Mouse (Mus musculus): ENCODE measurements at regions not wholly inside any gene's neighbourhood (a gene's known extent, or its start where the extent isn't known, plus 50 kb on each side); places are given as distances from the start of the nearest gene placed in this dataset.

GRCm38 (mm10) chr9:101510807-101511206 lies 259.2 kb upstream of the Ppp2r3a start:
- Histone ChIP-seq H3K4me3 (ENCODE audit: insufficient read depth, low read depth, low read length) (no peak overlapping the region), H3K27ac (ENCODE audit: insufficient read depth, low read depth, low read length) (no peak overlapping the region), H3K27me3 (replicated peaks; ENCODE audit: control insufficient read depth, insufficient read depth, low read length) (no peaks in the 10 kb centered on the region), H3K36me3 (ENCODE audit: control insufficient read depth, insufficient read depth, low read length) (no peaks in the 10 kb centered on the region), H3K4me1 (ENCODE audit: control insufficient read depth, insufficient read depth, low read length) (peaks cover 5% of the 10 kb centered on the region; the same call in 1 of the 2 replicates)
- TF ChIP-seq CTCF (conservative IDR thresholded peaks at IDR 0.05; ENCODE audit: insufficient read depth, insufficient read length, low read depth, low read length) (no peak), POLR2A (IDR thresholded peaks at IDR 0.05; ENCODE audit: low read depth, low read length) (no peak)
- 76% methylated on average over 3 of the region's 3 CpGs for WGBS
- no peak for DNase-seq

- TF ChIP-seq POLR2A (IDR thresholded peaks at IDR 0.05; ENCODE audit: low read depth, low read length) (no peak), CTCF (conservative IDR thresholded peaks at IDR 0.05; ENCODE audit: insufficient read depth, insufficient read length, low read depth, low read length) (no peak)
- no peaks in the 10 kb centered on the region for H3K27me3 ChIP-seq (replicated peaks; ENCODE audit: control insufficient read depth, insufficient read depth, low read length)
- no peak overlapping the region for H3K27ac ChIP-seq (ENCODE audit: insufficient read depth, low read depth, low read length)
- peaks cover 5% of the 10 kb centered on the region; the same call in 1 of the 2 replicates for H3K4me1 ChIP-seq (ENCODE audit: control insufficient read depth, insufficient read depth, low read length)
- WGBS: 70% methylated on average over 9 of the region's 9 CpGs
- H3K4me3 ChIP-seq (ENCODE audit: insufficient read depth, low read depth, low read length): no peak overlapping the region
- no peaks in the 10 kb centered on the region for H3K36me3 ChIP-seq (ENCODE audit: control insufficient read depth, insufficient read depth, low read length)
- DNase-seq: no peak
Observed at GRCm38 (mm10) chr9:101509196-101509595, 257.6 kb upstream of the Ppp2r3a start.

- Histone ChIP-seq H3K36me3 (ENCODE audit: control insufficient read depth, insufficient read depth, low read length) (no peaks in the 10 kb centered on the region), H3K4me3 (ENCODE audit: insufficient read depth, low read depth, low read length) (no peak overlapping the region), H3K4me1 (ENCODE audit: control insufficient read depth, insufficient read depth, low read length) (peaks cover 5% of the 10 kb centered on the region; the same call in 1 of the 2 replicates), H3K27me3 (replicated peaks; ENCODE audit: control insufficient read depth, insufficient read depth, low read length) (no peaks in the 10 kb centered on the region), H3K27ac (ENCODE audit: insufficient read depth, low read depth, low read length) (0 out of 2 replicates have a peak overlapping the region, but pooled peaks have one; percentile 16)
- peak; percentile 66 for DNase-seq
- TF ChIP-seq CTCF (conservative IDR thresholded peaks at IDR 0.05; ENCODE audit: insufficient read depth, insufficient read length, low read depth, low read length) (no peak), POLR2A (IDR thresholded peaks at IDR 0.05; ENCODE audit: low read depth, low read length) (no peak)
- 44% methylated on average over 6 of the region's 6 CpGs for WGBS
Observed at GRCm38 (mm10) chr9:101507023-101507690, 255.6 kb upstream of the Ppp2r3a start.

GRCm38 (mm10) chr9:101501706-101502465 lies 250.3 kb upstream of the Ppp2r3a start:
- Histone ChIP-seq H3K27me3 (replicated peaks; ENCODE audit: control insufficient read depth, insufficient read depth, low read length) (no peaks in the 10 kb centered on the region; the same call in 1 of the 2 replicates), H3K27ac (ENCODE audit: insufficient read depth, low read depth, low read length) (no peak overlapping the region), H3K36me3 (ENCODE audit: control insufficient read depth, insufficient read depth, low read length) (no peaks in the 10 kb centered on the region), H3K4me1 (ENCODE audit: control insufficient read depth, insufficient read depth, low read length) (peaks cover under 1% of the 10 kb centered on the region; the same call in 1 of the 2 replicates), H3K4me3 (ENCODE audit: insufficient read depth, low read depth, low read length) (no peak overlapping the region)
- TF ChIP-seq CTCF (conservative IDR thresholded peaks at IDR 0.05; ENCODE audit: insufficient read depth, insufficient read length, low read depth, low read length): no peak
- no peak for TF ChIP-seq POLR2A (IDR thresholded peaks at IDR 0.05; ENCODE audit: low read depth, low read length)
- no peak for DNase-seq
- 71% methylated on average over 16 of the region's 16 CpGs for WGBS

GRCm38 (mm10) chr9:101501036-101501435 lies 249.4 kb upstream of the Ppp2r3a start:
- Histone ChIP-seq H3K36me3 (ENCODE audit: control insufficient read depth, insufficient read depth, low read length) (no peaks in the 10 kb centered on the region), H3K4me1 (ENCODE audit: control insufficient read depth, insufficient read depth, low read length) (no peaks in the 10 kb centered on the region), H3K27ac (ENCODE audit: insufficient read depth, low read depth, low read length) (no peak overlapping the region), H3K4me3 (ENCODE audit: insufficient read depth, low read depth, low read length) (no peak overlapping the region), H3K27me3 (replicated peaks; ENCODE audit: control insufficient read depth, insufficient read depth, low read length) (no peaks in the 10 kb centered on the region; the same call in 1 of the 2 replicates)
- WGBS: 93% methylated on average over 3 of the region's 3 CpGs
- TF ChIP-seq POLR2A (IDR thresholded peaks at IDR 0.05; ENCODE audit: low read depth, low read length): no peak
- no peak for DNase-seq

- Histone ChIP-seq H3K27me3 (replicated peaks; ENCODE audit: control insufficient read depth, insufficient read depth, low read length) (no peaks in the 10 kb centered on the region; the same call in 1 of the 2 replicates), H3K27ac (ENCODE audit: insufficient read depth, low read depth, low read length) (no peak overlapping the region), H3K36me3 (ENCODE audit: control insufficient read depth, insufficient read depth, low read length) (no peaks in the 10 kb centered on the region), H3K4me1 (ENCODE audit: control insufficient read depth, insufficient read depth, low read length) (no peaks in the 10 kb centered on the region), H3K4me3 (ENCODE audit: insufficient read depth, low read depth, low read length) (no peak overlapping the region)
- 64% methylated on average over 5 of the region's 5 CpGs for WGBS
- TF ChIP-seq POLR2A (IDR thresholded peaks at IDR 0.05; ENCODE audit: low read depth, low read length) (no peak), CTCF (conservative IDR thresholded peaks at IDR 0.05; ENCODE audit: insufficient read depth, insufficient read length, low read depth, low read length) (no peak)
- DNase-seq: peak; percentile 65
Observed at GRCm38 (mm10) chr9:101498721-101499120, 247.1 kb upstream of the Ppp2r3a start.

- no peak for DNase-seq
- no peak overlapping the region for H3K4me3 ChIP-seq (ENCODE audit: insufficient read depth, low read depth, low read length)
- H3K27me3 ChIP-seq (replicated peaks; ENCODE audit: control insufficient read depth, insufficient read depth, low read length): no peaks in the 10 kb centered on the region
- no peaks in the 10 kb centered on the region for H3K4me1 ChIP-seq (ENCODE audit: control insufficient read depth, insufficient read depth, low read length)
- no peaks in the 10 kb centered on the region for H3K36me3 ChIP-seq (ENCODE audit: control insufficient read depth, insufficient read depth, low read length)
- H3K27ac ChIP-seq (ENCODE audit: insufficient read depth, low read depth, low read length): no peak overlapping the region
- 84% methylated on average over 6 of the region's 6 CpGs for WGBS
- TF ChIP-seq POLR2A (IDR thresholded peaks at IDR 0.05; ENCODE audit: low read depth, low read length): no peak
- no peak for TF ChIP-seq CTCF (conservative IDR thresholded peaks at IDR 0.05; ENCODE audit: insufficient read depth, insufficient read length, low read depth, low read length)
Observed at GRCm38 (mm10) chr9:101495768-101496167, 244.2 kb upstream of the Ppp2r3a start.
